Mouse (Mus musculus) hindbrain, embryonic 16.5 days (tissue): ENCODE measurements at regions not wholly inside any gene's neighbourhood (a gene's known extent, or its start where the extent isn't known, plus 50 kb on each side); places are given as distances from the start of the nearest gene placed in this dataset.

ENCODE experiments used
- ATAC-seq: fragments of 200-750 bp; cut with Nextera tagmentation; 2 replicates; pipeline ENCODE4 v1.8.0; 2017; ENCODE audit warnings: moderate TSS enrichment, moderate library complexity
- H3K27ac ChIP-seq: fragments of 300-500 bp; sonication (generic); 2 replicates; pipeline ENCODE4 v1.5.1; 2014; ENCODE audit warnings: low read depth, mild to moderate bottlenecking, control low read depth, low read length, moderate library complexity
- H3K27me3 ChIP-seq: fragments of 300-500 bp; sonication (generic); replicated peaks from 2 replicates; pipeline ENCODE4 v1.6.1; 2014; ENCODE audit warnings: low read length; ENCODE audit not compliant: control insufficient read depth, insufficient read depth
- H3K36me3 ChIP-seq: fragments of 300-500 bp; sonication (generic); 2 replicates; pipeline ENCODE4 v1.6.1; 2014; ENCODE audit warnings: mild to moderate bottlenecking, low read length, moderate library complexity, mixed read lengths; ENCODE audit not compliant: control insufficient read depth, insufficient read depth
- H3K4me1 ChIP-seq: fragments of 300-500 bp; sonication (generic); 2 replicates; pipeline ENCODE4 v1.6.1; 2014; ENCODE audit warnings: low read depth, low read length; ENCODE audit not compliant: control insufficient read depth, insufficient read depth
- H3K4me2 ChIP-seq: fragments of 300-500 bp; sonication (generic); 2 replicates; pipeline ENCODE4 v1.6.1; 2014; ENCODE audit warnings: mild to moderate bottlenecking, low read length, control low read depth, moderate library complexity
- H3K4me3 ChIP-seq: fragments of 300-500 bp; sonication (generic); 2 replicates; pipeline ENCODE4 v1.5.1; 2014; ENCODE audit warnings: mild to moderate bottlenecking, low read length, control low read depth, moderate library complexity
- H3K9ac ChIP-seq: fragments of 300-500 bp; sonication (generic); 2 replicates; pipeline ENCODE4 v1.6.1; 2014; ENCODE audit warnings: low read depth, mild to moderate bottlenecking, control low read depth, low read length, moderate library complexity
- H3K9me3 ChIP-seq: fragments of 300-500 bp; sonication (generic); 2 replicates; pipeline ENCODE4 v1.6.1; 2014; ENCODE audit warnings: mild to moderate bottlenecking, low read length, moderate library complexity; ENCODE audit not compliant: control insufficient read depth
- WGBS: fragments of 180-500 bp; shearing (Covaris S2); extraction: QIAGEN DNeasy Blood & Tissue Kit; methylation state at CpG from one replicate; pipeline ENCODE4 v1.1.7; 2014; 5-methylcytosine and 5-hydroxymethylcytosine counted together

DNA sequence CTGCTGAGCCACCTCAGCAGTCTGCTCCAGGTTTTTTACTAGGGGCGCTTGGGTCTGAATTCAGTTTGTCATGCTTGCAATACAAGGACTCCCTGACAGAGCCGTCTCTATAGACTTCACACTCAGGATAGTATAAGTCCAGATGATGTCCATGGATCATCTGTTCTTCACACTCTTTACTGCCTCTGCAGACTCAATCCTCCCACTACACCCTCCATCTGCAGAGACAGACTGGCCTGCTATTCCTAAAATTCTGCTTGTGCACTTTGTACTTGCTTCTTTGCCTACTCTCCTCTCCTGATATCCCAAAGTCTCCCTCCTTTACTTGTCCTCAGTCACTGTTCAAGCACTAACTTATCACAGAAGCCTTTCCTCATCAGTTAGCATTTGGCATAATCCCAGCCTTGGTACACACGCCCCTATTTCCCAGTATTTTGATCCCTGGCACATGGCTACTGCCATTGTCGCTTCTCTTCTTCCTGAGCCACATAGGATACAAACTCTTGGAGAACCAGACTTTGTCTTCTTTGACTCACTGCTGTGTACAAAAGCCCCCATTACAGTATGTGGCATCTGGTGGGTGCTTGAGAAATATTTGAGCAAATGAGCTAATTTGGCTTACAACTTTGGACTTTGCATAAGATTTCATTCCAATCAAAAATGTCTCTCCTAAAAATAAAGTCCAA lies 277.0 kb downstream of the Kcns3 start:
- WGBS, result 78% methylated on average over 4 of the region's 4 CpGs
- no peak for ATAC-seq
- Histone ChIP-seq H3K4me3 (no peak overlapping the region), H3K4me1 (no peaks in the 10 kb centered on the region), H3K36me3 (no peaks in the 10 kb centered on the region), H3K9ac (no peak overlapping the region), H3K27me3 (no peaks in the 10 kb centered on the region), H3K4me2 (no peak overlapping the region), H3K9me3 (no peaks in the 10 kb centered on the region), H3K27ac (no peak overlapping the region)

DNA sequence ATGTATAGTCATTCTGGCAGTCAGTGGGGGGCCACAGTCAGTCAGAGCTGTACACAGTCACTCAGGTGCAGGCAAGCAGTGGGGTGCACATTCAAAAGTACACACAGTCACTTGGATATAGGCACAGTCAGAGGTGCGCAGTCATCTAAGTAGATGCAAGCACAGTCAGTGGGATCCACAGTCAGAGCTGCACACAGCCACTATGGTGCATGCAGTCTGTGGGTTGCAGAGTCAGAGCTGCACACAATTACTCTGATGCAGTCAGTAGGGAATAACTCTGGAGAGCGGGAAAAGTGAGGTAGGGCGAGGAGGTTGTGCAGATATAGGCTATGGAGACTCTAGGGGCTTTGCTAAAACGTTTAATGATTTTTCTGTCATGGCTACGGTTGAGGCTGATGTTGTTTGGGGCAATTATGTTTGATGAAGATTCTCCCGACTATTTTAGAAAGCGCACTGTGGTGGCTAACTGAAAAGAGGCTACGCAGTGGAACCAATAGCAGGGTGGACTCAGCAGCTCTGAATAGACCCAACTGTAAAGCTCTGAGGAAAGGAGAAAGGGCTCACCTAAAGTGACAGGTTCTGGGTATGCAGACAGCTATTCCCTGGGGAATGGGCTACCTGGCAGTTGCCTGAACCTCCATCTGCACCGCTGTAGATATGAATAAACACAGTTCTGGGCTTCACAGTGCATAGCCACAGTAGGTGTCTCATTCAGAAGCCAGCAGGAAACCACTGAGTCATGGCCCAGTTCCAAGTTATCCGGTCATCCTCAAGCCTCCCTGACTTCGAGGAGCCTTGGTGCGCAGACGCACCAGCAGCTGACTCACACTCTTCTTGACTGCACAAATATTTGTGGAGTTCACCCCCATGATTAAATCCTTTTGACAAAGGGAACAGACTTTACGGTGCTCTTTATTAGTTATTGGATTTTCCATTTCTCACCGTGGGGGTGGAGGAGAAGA lies 282.9 kb downstream of the Kcns3 start:
- 64% methylated on average over 15 of the region's 15 CpGs for WGBS
- peak; percentile 84 for ATAC-seq
- H3K27me3 ChIP-seq, result no peaks in the 10 kb centered on the region
- no peak overlapping the region for H3K27ac ChIP-seq
- H3K9ac ChIP-seq, result no peak overlapping the region
- peaks cover 5% of the 10 kb centered on the region; the same call in 1 of the 2 replicates for H3K4me1 ChIP-seq
- H3K36me3 ChIP-seq, result no peaks in the 10 kb centered on the region
- H3K9me3 ChIP-seq, result no peaks in the 10 kb centered on the region
- H3K4me3 ChIP-seq, result no peak overlapping the region
- no peak overlapping the region; the same call in 1 of the 2 replicates for H3K4me2 ChIP-seq

DNA sequence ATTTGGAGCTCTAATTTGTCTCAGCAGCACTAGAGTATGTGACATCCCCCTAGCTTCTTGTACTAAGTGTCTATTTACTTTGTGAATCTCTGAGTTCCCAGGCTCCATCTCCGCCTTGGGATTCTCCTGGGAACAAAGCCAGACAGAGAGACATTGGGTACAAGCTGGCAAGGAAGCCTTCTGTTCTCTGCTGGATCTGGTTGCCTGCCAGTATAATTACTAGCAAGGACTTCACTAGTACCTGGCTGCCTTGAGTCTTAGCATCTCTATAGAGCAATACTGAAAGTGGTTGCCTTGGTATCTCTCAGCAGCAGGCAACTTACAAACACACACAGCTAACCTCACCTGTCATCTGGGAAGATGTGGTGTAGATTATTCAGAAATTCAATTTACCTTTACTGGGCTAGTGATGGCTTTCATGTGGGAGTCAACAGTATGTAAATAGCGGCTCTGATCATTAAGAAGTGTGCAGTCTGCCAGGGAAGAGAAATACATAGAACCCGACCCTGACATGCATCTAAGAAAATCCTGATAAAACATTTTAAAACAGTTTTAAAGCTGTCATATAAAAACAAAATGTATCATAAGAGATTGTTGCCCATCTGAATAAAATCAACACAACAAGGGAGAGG lies 283.8 kb downstream of the Kcns3 start:
- peaks cover 5% of the 10 kb centered on the region; the same call in 1 of the 2 replicates for H3K4me1 ChIP-seq
- no peak overlapping the region for H3K27ac ChIP-seq
- H3K36me3 ChIP-seq, result no peaks in the 10 kb centered on the region
- peak; percentile 54; the same call in 1 of the 2 replicates for ATAC-seq
- H3K4me2 ChIP-seq, result no peak overlapping the region
- WGBS, result 65% methylated on average over 3 of the region's 3 CpGs
- no peak overlapping the region for H3K9ac ChIP-seq
- no peaks in the 10 kb centered on the region for H3K27me3 ChIP-seq
- no peak overlapping the region for H3K4me3 ChIP-seq
- H3K9me3 ChIP-seq, result no peaks in the 10 kb centered on the region

DNA sequence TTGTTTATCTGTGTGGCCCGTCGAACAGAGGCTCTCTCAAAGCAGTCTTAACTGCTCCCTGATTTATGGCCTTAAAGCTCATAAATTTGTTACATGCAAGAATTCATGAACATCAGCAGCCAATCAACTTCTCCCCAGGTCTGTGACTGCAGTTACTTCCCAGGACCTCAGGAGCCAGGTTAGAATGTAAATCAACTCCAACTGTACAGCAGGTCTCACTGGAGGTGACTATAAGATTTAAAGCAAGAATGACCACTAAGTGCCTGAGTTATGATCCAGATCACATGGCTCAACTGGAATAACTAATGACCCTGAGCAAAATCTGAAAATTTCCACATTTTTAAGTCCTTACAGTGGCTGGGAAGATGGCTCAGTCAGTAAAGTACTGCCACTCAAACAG lies 285.6 kb downstream of the Kcns3 start:
- no peak overlapping the region for H3K4me3 ChIP-seq
- no peak for ATAC-seq
- H3K27ac ChIP-seq, result no peak overlapping the region
- H3K9ac ChIP-seq, result no peak overlapping the region
- no peaks in the 10 kb centered on the region for H3K9me3 ChIP-seq
- no peak overlapping the region for H3K4me2 ChIP-seq
- no peaks in the 10 kb centered on the region for H3K27me3 ChIP-seq
- H3K4me1 ChIP-seq, result peaks cover 5% of the 10 kb centered on the region; the same call in 1 of the 2 replicates
- 82% methylated on average over 2 of the region's 2 CpGs for WGBS
- no peaks in the 10 kb centered on the region for H3K36me3 ChIP-seq

DNA sequence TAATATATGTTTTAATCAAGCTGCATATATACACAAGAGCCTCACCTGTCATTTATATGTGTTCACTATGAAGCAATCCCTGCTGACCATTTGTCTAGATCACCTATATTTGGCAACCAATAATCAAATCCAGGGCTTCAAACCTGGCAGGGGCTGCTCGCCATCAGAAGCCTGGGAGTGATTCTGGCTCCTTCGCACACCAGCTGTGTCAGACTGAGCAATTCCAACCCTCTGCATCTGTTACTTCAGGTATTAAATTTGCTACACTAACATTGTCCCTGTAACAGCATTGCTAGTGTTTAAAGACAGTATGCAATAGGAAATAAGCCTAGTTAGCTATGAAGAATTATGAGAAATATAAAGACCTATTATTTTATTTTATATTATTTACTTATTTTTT lies 330.5 kb downstream of the Kcns3 start:
- Histone ChIP-seq H3K27me3 (no peaks in the 10 kb centered on the region), H3K4me3 (no peak overlapping the region), H3K27ac (no peak overlapping the region), H3K36me3 (no peaks in the 10 kb centered on the region), H3K9ac (no peak overlapping the region), H3K4me2 (no peak overlapping the region), H3K9me3 (no peaks in the 10 kb centered on the region), H3K4me1 (no peaks in the 10 kb centered on the region)
- ATAC-seq, result peak; percentile 73; the same call in 1 of the 2 replicates
- WGBS, result 89% methylated on average over 2 of the region's 2 CpGs

DNA sequence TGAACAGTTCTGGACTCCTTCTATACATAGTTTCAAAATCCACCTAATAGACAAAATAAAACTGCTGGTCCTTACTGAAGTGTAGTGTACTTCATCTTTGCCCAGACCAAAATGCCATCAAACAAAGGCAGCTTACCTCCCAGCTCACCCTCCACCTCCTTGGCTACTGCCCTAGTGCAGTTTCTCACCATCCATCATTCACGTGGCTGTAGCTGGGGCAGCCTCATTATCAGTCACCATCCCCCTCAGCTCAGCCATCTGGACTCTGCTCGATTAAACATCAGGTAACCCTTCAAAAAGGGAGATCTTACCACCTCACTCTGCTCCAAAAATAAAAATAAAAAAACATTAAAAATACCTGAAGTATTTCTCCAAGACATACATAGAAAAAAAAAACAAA lies 332.8 kb downstream of the Kcns3 start:
- Histone ChIP-seq H3K9me3 (no peaks in the 10 kb centered on the region), H3K9ac (no peak overlapping the region), H3K27me3 (no peaks in the 10 kb centered on the region), H3K4me2 (no peak overlapping the region), H3K27ac (no peak overlapping the region), H3K4me3 (no peak overlapping the region), H3K36me3 (no peaks in the 10 kb centered on the region), H3K4me1 (no peaks in the 10 kb centered on the region)
- WGBS, result 44% methylated on average over 2 of the region's 2 CpGs
- peak; percentile 67; the same call in 1 of the 2 replicates for ATAC-seq

DNA sequence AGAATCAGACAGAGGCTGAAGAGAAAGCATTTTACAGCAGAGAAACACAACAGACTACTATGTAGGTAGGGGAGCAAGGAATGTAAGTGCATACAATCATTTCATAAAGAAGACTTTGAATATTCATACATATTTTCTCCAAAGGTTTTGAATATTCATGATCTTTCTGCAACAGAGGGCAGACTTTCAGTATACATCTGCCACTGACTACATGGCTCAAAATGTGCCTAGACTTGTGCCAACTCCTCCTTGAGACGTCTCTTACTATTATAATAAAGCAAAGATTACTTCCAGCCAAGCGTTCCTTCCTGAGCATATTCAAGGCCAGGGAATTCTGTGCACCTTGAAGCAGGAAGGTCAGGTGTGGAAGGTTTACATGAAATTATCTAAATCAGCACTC lies 333.3 kb downstream of the Kcns3 start:
- no peak for ATAC-seq
- no peak overlapping the region for H3K9ac ChIP-seq
- H3K36me3 ChIP-seq, result no peaks in the 10 kb centered on the region
- H3K27ac ChIP-seq, result no peak overlapping the region
- no peaks in the 10 kb centered on the region for H3K9me3 ChIP-seq
- H3K4me1 ChIP-seq, result no peaks in the 10 kb centered on the region
- no peaks in the 10 kb centered on the region for H3K27me3 ChIP-seq
- 73% methylated on average over 2 of the region's 2 CpGs for WGBS
- no peak overlapping the region for H3K4me3 ChIP-seq
- no peak overlapping the region for H3K4me2 ChIP-seq

DNA sequence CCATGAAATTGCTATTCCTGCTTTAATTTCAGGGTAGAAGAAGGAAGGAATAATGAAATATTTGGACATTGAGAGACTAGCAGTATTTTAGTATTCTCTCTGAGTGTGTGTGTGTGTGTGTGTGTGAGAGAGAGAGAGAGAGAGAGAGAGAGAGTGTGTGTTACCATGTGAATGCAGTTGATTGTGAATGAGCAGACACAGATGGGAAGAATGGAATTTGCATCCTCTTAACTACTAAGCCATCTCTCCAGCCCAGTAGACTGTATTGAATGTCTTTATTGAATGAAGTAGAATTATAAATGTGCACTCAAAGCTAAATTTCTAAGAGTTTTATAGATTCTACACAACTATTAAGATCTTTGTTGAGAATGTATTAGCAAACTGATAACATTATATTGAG lies 340.3 kb downstream of the Kcns3 start:
- Histone ChIP-seq H3K27ac (no peak overlapping the region), H3K36me3 (no peaks in the 10 kb centered on the region), H3K4me3 (no peak overlapping the region), H3K4me2 (no peak overlapping the region), H3K27me3 (no peaks in the 10 kb centered on the region), H3K9ac (no peak overlapping the region), H3K4me1 (no peaks in the 10 kb centered on the region), H3K9me3 (no peaks in the 10 kb centered on the region)
- no peak for ATAC-seq

DNA sequence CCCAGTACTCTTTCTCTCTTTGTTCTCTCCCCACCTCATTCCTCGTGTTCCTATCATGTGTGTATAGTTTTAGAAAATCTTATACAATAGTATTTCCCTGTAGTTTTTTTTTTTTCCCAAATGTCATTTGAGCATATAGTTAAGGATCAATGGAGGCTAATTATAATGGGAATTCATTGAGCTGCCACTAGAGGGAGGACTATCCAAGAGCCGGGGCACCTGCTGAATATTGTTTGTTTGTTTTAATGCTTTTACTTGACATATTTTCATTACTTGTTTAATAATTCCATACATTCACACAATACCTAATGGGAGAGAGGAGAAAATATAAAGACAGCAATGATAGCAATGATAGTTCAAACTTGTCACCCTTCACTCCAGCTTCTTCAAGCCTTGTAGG lies 346.4 kb downstream of the Kcns3 start:
- no peak overlapping the region for H3K9ac ChIP-seq
- no peaks in the 10 kb centered on the region for H3K27me3 ChIP-seq
- no peak for ATAC-seq
- H3K27ac ChIP-seq, result no peak overlapping the region
- H3K36me3 ChIP-seq, result no peaks in the 10 kb centered on the region
- 67% methylated on average over 2 of the region's 2 CpGs for WGBS
- H3K4me2 ChIP-seq, result no peak overlapping the region
- no peaks in the 10 kb centered on the region for H3K9me3 ChIP-seq
- H3K4me1 ChIP-seq, result no peaks in the 10 kb centered on the region
- H3K4me3 ChIP-seq, result no peak overlapping the region
